Mouse (Mus musculus) testis, adult 2 months (tissue): ENCODE data around the gene Slc16a11.

Experiments used
- CTCF ChIP-seq: fragments of 200-500 bp; IDR thresholded peaks from 2 replicates; pipeline ENCODE4 v1.5.1; 2012; ENCODE audit warnings: low read depth, mild to moderate bottlenecking, inconsistent platforms, low read length, moderate library complexity; ENCODE audit not compliant: control insufficient read depth, insufficient read depth, insufficient replicate concordance
- POLR2A ChIP-seq: fragments of 200-500 bp; IDR thresholded peaks from 2 replicates; pipeline ENCODE4 v1.6.1; 2012; ENCODE audit warnings: low read depth, mild to moderate bottlenecking, inconsistent platforms, low read length, moderate library complexity; ENCODE audit not compliant: control insufficient read depth

- no peak for TF ChIP-seq POLR2A
- TF ChIP-seq CTCF, result no peak
Observed at GRCm38 (mm10) chr11:70210681-70211080, 1.9 kb upstream of the Slc16a11 start.
